Mouse (Mus musculus): Measurements from ENCODE around the gene Znhit2.

Znhit2 gene

DNA sequence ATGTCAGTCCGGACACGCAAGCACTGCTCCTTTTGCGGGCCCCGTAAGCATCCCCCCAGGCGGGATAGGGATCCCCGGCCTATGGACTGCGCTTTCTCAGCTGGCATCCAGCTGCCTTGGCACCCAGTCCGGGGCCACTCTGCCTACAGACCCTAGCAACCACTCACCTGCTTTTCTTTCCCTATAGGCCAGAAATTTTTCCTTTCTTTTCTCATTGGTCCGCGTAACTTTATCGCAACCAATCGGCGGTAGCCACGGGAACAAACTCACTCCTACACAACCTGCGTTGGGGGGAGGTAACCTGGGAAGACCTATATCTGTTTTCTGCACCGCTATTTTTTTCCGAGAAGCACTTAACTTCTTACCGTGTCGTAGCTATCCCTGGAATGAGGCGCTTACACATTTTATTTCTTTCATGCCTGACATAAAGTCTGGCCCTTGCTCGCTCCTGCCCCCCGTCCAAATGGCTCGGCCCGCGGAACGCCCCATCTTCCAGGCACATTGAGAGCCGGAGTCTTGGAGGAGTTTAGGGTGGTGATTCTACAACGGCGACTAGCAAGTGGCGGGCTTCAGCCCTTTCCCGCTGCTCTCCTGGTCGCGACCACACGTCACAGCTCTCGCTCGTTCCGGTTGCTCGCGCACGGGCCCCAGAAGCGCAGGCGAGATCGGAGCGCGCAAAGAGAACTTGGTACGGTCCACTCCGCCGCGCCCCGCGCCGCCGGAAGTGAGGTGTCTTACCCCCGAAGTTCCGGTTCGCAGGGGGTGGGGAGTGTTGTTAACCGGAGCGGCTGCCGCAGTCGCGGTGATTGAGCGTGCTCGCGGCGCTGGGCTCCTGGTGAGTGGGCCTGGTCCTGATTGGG lies 14.5 kb upstream of the Znhit2 start, which contains the start of gene Syvn1:
Syvn1 (plus strand) TSS at position 283 of the 860 bp plus-strand sequence.
- peak; percentile 92 for DNase-seq (ENCODE audit: low spot score)

DNA sequence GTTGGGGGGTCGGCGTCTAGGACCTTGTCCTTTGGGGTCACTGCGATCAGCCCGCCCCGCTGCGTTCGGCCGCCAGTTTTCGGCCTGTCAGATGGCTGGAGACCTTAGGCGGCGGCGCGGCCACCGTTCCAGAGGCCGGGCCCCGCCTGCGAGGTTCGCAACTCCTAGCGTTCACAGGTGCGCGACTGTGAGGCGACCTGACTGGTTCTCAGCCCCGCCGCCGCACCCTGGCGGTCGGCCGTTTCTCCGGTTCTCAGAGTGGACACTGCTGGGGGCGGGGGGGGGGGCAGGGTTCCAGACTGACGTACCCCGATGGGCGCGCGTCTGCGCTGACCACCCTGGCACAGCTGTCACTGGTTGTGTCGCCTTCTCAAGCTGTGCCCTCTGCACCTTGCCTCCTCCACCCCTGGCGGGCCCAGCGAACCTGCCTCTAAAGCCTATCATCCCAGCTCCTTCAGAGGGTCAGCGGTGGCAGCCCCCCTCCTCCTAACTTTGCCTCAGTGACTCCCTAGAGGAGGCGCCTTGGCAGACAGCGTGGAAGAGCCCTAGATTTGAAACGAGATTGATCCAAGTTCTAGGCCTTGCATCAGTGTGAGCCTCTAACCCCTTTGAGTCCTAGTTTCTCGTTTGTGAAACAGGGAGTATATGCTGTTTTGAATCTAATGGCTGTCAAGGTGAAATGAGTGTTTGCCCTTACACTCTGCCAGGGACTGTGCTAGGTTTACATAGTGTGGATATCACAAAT lies 13.7 kb upstream of the Znhit2 start:
- DNase-seq (ENCODE audit: low spot score): no peak

DNA sequence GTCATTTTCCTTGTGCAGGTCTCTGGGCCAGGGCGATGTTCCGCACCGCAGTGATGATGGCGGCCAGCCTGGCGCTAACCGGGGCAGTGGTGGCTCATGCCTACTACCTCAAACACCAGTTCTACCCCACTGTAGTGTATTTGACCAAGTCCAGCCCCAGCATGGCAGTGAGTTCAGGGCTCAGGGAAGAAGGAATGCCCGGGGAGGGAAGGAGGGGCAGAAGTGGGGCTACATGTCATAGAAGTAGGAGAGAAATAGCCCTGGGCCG lies 13.2 kb upstream of the Znhit2 start:
- no peak for DNase-seq (ENCODE audit: low spot score)

DNA sequence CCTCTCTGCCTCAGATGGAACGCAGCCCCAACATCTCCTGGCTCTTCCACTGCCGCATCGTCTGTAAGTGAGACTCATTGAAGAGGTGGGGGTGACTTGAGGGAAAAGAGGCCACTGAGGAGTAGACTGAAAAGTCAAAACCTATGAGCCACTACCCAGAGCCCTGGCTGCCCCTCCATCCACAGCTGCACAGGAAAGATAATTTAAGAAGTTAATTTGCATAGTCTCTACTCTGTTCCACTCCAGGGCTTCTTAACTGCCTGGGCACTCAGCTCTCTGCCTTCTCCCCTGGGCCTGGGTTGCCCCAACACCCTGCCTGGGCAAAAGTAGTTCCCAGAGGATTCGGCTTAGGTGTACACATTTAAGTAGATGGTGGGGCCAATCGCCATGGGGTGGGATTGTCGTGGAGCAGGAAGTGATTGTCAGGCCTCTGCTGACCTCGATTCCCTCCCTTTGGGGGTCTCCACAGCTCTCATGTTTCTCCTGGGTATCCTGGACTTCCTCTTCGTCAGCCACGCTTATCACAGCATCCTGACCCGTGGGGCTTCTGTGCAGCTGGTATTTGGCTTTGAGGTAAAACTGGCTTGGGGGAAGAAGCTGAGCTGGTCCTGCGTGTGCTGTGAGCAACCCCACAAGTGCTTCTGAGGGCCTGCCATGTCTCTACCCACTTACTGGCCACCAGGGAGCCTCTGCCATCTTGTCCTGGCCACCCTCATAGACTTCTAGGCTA lies 12.1 kb upstream of the Znhit2 start:
- DNase-seq (ENCODE audit: low spot score): no peak

DNA sequence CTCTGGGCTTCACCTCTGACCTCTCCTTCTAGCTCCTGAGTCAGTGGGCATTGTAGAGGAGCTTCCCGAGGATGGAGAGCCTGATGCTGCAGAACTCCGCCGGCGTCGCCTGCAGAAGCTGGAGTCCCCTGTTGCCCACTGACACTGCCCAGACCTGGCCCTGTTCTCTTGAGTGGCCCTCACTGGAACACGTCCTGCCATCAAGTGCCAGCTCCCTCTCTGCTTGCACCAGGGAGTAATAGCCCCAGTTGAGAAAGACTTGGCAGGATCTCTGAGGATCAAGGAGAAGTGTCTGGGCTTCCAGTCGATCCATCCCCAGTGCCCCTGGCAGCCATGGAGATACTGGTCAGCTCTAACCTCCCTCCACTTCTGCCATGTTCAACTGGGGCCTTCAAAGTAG lies 8.5 kb upstream of the Znhit2 start:
- DNase-seq (ENCODE audit: low spot score): no peak

DNA sequence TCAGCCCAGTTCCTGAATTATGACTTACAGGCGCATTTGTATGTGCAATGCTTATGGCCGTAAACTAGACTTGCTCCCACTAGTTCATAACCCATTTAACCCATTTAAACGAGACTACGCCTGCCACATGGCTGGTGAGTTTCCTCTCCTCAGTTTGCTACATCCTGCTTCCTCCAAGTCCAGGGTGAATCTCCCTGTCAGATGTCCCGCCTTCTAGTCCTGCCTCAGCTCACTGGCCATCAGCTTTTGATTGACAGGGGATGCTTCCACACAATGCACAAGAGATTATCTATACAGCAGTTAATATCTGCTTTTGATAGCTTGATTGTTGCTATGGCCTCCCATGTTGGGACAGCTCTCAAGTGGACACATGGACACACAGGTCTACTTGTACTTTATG lies 6.7 kb upstream of the Znhit2 start:
- no peak for DNase-seq (ENCODE audit: low spot score)

DNA sequence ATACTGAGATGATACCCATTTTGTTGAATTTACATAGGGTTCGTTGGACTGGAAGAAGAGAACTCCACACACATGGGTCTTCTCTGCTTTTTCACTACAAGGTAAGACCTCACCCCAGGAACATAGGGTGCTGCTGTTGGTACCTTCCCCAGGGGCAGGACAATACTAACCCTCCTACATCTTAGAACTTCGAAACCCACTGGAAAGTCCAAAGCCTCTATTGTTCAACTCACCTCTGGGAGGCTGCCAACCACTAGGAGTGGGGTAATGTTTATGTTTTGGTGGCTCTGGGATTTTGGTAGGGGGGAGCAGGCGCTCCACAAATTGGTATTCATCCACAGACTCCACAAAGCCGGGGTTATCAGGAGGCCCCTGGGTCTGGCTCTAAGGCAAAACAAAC lies 4.3 kb upstream of the Znhit2 start:
- no peak for DNase-seq (ENCODE audit: low spot score)

DNA sequence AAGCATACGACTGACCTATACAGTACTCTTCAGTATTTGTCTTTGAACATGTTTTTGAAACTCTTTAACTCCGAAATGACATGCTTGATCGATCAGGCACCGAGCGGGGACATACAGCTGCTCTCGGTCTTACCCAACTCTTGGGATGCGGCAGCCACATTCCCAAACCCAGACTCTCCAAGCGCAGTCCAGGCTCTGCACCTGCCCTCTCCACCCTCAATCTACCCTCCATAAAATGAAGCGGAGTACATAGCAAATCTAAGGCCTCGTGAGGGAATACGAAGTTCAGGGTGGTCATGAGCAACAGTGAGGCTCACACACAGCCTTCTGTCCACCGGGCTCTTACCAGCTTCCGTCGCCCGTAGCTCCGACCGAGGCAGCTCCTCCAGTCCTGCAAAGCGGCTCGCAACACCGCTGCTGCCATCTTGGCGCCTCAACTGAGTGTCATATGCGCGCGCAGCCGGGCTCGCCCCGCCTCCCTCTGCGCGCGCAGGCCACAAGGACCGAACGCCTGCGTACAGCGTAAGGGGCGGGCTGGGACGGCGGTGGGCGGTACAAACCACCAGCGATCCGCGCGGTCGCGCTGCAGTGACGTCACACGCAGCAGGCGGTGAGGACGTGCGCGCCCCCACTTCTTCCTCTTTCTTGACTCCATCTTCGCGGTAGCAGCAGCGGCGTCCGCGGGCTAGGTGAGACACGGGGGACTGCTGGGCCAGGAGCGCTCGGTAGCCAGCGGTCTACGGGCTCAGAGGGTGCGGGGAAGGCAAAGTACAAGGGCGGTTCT lies 3.5 kb upstream of the Znhit2 start, which contains the start of the genes Mrpl49 and Fau:
Mrpl49 (minus strand) TSS at position 473 of the 784 bp plus-strand sequence.
Fau (plus strand) TSS at position 532 of the 784 bp plus-strand sequence.
- DNase-seq (ENCODE audit: low spot score): peak; percentile 99

DNA sequence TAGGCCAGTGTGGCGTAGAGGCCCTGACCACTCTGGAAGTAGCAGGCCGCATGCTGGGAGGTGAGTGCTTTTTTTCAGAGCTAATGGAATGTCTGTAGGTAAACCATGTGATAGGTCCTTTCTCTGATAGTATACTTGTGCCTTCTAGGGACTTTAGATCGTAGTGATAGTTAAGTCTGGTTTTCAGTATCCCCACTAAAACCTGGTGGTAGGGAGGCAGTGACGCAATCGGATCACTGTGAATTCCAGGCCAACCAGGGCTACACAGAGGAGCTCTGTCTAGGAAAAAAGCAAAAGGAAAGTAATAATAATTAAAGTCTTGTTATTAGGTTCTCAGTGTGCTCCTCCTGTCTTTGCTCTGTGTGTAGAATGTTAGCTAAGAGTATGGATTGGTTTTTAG lies 2.5 kb upstream of the Znhit2 start:
- DNase-seq (ENCODE audit: low spot score): no peak

DNA sequence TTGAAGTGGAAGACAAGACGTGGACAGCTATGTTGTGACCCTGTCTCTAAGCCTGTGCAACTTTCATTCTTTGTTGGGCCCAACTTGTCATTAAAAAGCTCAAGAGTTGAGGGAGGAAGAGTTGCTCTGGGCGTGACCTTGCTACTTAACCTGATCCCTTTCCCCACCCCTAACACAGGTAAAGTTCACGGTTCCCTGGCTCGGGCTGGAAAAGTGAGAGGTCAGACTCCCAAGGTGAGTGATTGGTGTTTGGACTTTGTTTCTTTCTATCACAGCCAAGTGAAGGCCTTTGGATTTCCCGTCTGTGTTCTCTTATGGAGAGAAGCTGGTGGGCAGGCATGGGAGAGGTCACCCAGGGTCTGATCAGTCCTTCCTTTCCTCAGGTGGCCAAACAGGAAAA lies 2.0 kb upstream of the Znhit2 start:
- no peak for DNase-seq (ENCODE audit: low spot score)

DNA sequence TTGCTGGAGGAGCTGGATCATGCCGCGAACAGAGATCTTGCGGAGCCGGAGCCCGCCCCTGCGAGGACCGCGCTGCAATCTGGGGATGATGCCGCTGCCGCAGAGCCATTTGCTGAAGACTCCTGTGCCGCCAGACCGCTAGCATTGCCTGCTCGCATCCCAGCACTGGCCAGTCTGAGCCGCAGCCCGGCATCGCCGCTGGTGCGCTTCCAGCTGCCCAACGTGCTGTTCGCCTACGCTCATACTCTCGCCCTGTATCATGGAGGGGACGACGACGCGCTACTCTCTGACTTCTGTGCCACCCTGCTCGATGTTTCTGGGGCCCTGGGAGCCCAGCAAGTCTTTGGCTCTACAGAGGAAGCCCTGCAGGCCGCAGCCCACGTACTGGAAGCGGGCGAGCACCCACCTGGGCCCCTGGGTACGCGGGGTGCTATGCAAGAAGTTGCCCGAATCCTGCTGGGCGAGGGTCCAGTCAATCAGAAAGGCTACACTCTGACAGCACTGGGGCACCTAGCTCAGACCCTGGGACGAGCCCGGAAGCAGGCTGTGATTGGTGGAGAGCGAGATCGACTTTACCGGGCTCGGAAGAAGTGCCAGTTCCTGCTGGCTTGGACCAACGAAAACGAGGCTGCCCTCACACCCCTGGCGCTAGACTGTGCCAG lies 780 bp downstream of the Znhit2 start:
- peak; percentile 49 for DNase-seq (ENCODE audit: low spot score)

DNA sequence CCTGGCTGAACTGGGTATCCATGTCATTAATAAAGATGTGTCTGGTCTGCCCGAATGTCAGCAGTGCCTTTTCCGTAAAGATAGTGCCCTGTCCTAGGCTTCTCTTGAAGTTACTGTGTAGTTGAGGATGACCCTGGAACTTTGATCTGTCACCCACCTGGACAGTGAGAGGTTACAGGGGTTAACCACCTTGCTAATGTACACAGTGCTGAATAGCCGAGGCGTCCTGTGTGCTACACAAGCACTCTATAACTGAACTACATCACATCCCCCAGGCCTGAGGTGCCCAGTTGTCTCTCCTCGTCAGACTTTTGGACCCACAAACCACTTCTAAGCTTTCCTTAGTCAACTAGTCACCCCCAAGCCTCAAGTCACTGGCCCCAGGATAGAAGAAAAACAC lies 1.4 kb downstream of the Znhit2 start:
- DNase-seq (ENCODE audit: low spot score): no peak

DNA sequence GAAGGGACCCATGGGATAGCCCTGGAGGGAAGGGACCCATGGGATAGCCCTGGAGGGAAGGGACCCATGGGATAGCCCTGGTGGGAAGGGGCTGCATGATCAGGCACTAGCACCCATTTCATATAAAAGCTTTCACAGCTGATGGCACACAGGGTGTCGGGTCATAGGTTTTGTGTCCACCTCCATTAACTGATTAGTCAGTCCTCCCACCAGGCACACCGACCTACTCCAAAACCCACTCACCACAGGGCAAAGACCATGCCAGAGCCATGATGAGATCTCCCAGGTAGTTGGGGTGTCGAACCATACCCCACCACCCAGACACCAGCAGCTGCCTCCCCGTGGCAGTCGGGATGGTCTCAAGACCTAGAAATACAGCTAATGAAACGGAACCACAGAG lies 2.1 kb downstream of the Znhit2 start:
- no peak for DNase-seq (ENCODE audit: low spot score)

DNA sequence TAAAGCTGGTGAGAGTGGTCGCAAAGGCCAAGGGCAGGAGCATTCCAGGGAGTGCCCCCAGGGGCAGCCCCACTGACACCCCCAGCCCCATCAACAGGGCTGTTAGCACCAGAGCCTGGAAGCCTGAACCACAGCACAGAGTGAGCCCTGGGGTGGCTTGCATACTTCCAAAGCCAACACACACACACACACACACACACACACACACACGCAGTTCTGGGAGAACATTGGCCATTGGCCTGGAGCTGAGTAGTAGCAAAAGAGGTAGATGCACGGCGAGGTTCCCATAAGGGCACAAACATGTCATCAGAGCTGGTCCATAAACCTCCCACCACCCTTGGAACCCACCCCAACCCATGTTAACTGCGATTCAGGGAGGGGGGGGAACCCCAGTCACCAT lies 5.6 kb downstream of the Znhit2 start:
- no peak for DNase-seq (ENCODE audit: low spot score)

DNA sequence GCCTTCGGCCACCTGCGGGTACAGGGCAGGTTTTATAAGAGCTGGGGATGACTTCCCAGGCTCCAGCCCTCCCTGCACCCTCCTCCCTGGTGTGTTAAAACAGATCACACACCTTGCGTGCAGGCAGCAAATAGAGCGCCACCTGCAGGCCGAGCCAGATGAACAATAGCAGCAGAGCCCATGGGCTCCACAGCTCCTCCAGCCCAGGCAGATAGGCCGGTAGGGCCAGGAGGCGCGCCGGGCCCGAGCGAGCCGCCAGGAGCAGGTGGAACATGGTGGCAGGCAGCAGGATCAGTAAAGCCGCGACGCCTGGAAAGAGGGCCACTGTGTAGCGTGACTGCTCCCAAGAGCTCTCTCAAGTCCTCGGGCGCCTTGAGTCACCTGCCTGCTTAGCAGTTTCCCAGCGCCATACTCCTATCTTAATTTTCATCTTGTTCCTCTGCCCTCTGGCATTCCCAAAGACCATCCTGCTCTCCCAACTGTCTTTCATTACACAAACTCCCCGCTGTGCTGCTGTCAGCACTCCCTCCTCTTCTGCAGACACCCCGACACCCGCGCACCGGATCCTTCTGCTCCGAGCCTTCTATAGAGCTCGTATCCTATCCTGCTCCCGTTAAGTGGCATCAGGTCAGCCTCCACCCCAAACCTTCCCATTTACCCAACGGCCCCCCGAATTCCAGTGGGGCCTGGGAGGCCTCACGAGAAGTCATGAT lies 6.2 kb downstream of the Znhit2 start:
- peak; percentile 84 for DNase-seq (ENCODE audit: low spot score)

DNA sequence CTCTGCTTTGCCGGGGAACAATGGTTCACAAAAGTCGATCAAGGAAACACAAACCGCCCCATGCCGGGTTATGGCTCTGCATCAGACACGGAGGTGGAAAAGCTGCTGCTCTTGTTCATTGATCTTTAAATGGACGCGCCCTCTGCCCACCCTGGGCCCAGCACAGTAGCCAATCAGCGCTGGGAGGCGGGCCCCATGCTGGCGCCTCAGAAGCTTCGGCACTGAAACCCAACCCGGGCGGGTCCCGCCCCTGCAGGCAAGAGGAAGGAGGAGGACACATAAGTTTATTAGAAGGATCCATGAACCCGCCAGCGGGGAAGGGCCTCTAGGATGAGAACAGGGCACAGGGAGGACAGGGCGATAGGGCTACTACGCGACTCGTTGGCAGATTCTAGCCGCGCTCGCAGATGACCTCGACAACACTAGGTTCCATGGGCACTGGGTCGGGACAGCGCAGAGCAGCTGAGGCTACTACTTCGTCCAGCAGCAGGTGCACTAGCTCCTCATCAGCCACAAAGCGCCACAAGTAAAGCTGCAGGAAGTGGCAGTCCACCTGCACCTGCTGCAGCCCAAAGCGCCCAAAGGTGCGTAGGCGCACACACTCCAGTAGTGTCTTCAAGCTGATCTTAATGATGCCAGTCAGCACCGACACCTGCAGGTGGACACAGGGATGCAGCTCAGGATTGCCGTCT lies 6.9 kb downstream of the Znhit2 start, which contains the start of gene Tm7sf2:
Tm7sf2 (minus strand) TSS at position 650 of the 692 bp plus-strand sequence.
- peak; percentile 91 for DNase-seq (ENCODE audit: low spot score)

DNA sequence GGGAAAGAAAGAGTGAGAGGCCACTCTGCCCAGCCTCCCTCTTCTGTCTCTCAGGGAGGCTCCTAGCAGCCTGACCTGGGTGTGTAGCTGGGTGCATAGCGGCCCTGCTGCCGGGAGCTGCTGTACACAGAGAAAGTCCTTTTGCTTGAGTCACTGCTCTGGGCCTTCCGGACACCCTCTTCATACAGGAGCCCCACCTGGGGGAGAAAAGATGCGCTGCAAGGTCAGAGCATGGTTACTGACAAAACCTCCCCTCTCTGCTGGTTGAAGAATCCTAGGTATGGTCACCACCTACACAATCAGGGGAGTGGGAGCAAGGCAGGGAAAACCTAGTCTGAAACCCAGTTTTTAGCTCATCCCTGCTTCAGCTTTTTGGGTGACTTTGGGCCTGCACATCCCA lies 8.0 kb downstream of the Znhit2 start:
- no peak for DNase-seq (ENCODE audit: low spot score)

DNA sequence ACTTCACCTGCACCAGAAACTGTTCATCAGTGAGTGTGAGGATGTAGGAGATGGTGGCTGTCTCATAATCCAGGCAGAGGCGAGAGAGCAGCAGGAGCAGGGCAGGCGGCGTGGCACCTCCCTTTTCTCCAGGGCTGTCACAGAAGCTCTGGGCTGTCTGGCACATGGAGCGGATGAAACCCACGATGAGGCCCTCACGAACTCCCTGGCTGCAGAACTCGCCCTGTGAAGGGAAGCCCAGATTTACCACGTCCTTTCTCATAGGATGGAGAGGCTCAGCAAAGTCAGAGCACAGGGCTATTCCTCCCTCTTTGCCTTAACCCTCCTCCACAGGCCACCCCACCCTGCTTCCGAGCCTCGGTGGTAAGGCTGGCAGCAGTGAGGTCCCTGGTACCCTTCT lies 8.9 kb downstream of the Znhit2 start:
- DNase-seq (ENCODE audit: low spot score): no peak

DNA sequence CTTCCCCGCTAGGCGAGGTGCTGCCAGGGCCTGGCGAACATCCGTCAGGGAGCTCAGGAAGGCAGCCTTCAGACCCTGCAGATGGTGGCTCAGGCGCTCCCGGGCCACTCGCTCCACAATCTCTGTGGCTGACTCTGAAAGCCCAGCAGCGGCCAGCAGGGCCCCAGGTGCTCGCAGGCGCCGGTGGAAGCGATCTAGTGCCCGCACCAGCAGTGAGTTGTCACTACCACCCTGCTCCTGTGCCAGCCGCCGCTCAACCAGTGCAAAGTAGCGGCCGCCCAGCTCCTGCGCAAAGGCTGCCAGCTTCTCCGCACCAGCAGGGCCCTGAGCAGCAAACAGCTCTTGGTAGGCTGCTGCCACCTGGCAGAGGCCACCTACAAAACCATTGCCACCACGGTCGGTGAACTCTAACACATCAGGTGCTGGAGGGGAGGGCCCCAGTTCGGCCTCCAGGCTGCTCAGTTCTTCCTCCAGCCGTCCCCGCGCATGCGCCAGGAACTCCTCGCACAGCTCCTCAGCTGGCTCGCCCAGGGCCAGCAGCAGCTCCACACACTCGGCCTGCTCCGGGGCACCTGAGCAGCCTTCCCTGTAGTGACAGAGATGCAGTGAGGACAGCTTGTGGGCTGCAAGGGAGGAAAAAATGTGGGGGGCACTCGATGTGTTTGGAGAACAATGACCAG lies 9.7 kb downstream of the Znhit2 start:
- no peak for DNase-seq (ENCODE audit: low spot score)

Measured in T-cell, adult 2 months (primary cell).